Mouse (Mus musculus) gastrocnemius, adult 2 months (tissue): ENCODE data around the gene Clpsl2. TPM values are rescaled to one million over a fixed set of nuclear protein-coding genes. Genes with fewer than 3 reads are reported as not detected.

Experiments
- DNase-seq: peaks from one replicate; pipeline ENCODE4 v3.0.0; 2022
- H3K27ac ChIP-seq: fragments of 200-600 bp; 2 replicates; pipeline ENCODE4 v1.8.1; 2022; ENCODE audit warnings: mild to moderate bottlenecking
- H3K4me3 ChIP-seq: fragments of 200-600 bp; 2 replicates; pipeline ENCODE4 v1.8.1; 2022; ENCODE audit warnings: mild to moderate bottlenecking, moderate library complexity
- CTCF ChIP-seq: fragments of 200-600 bp; IDR thresholded peaks from 2 replicates; pipeline ENCODE4 v1.8.1; 2022; ENCODE audit warnings: antibody characterized with exemption, mild to moderate bottlenecking, moderate library complexity
- intact Hi-C: fragments of 180-260 bp; cut with DNase I; formaldehyde crosslinking; loops from one replicate; pipeline ENCODE4 v1.15.1; 2025
- long read RNA-seq, 2 experiments: library from polyadenylated mRNA; stranded (forward); transcript quantifications; one replicate each; pipeline ENCODE4 v2.0.0; 2021
- total RNA-seq, 2 experiments: library from RNA; stranded (reverse); gene quantifications; 2 replicates each; pipeline ENCODE4 v1.2.3; 2021

The Clpsl2 gene
- not detected for total RNA-seq
- long read RNA-seq, experiment 1: 0 reads
- long read RNA-seq, experiment 2: 0 reads

DNA sequence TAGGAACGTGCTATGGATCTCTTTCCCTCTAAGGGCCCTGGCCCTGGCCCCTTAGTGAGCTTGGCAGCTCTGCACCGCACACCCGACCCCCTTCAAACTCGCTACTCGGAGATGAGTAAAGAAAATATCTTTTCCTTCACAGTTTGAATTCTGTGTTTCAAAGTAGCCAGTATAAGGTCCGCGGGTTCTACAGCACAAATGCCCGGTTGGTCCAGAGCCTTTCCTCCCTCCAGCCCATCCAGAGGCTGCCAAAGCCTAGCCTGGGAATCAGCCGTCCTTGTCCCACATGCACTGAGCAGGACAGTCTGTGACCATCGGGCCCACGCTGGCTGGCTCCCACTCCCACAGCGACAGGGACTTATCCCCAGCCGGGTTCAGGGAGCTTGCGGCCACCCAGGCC is at the start of gene Clpsl2:
Gene Clpsl2, plus strand, starts transcription at position 301 of the 400 bp plus-strand sequence.
- H3K27ac ChIP-seq: no peak within 1 kb of the TSS
- DNase-seq: no peak
- intact Hi-C loops: no loop called here
- H3K4me3 ChIP-seq: no peak within 1 kb of the TSS
- no peak for TF ChIP-seq CTCF

DNA sequence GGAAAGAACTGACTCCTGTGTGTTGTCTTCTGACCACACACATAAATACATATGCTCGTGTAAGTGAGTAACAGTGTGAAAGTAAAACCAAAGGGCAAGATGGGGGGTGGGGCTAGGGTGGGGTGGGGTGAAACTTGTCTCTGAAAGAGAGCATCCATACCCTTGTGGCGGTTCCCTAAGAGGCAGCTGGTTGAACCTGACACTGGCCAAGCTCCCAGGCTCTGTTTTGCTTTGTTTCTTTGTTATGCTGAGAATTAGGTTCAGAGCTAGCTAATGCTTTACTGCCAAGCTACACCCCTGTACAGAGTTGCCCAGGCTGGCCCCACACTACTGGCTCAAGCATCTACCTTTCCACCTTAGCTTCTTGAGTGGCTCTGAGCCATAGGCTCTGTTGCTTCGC is 48.7 kb upstream of the Clpsl2 start:
- TF ChIP-seq CTCF: no peak
- no peak overlapping the region for H3K4me3 ChIP-seq
- no peak overlapping the region for H3K27ac ChIP-seq
- DNase-seq: peak; percentile 3
- intact Hi-C loops: no loop called here

DNA sequence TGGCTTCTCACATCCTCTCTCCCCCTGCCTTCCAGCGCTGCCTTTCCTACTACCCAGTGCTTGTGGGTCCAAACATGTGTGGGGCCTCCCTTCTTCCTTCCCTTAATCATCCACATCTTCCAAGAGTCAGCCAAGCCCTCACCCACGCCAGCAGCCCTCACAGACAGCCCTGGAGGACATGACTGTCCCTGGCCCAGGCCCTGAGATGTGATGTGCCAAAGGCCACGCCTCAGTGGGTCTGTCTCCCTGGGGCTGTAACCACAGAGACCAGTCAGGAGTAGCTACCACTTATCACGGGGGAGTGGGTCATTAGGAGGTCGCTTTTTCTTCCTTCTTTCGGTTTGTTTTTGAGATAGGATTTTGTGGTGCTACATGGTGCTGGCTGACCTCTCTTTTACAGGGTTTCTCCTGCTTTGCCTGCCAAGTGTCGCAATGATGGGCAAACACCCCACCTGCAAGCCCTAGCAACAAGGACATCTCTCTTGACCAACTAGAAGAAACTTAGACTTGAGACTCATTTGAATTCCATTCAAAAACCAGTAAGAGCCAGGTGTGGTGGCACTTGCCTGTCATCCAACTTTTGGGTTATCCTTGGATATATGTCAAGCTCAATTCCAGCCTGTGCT is 46.9 kb upstream of the Clpsl2 start:
- peak; percentile 80 for DNase-seq

DNA sequence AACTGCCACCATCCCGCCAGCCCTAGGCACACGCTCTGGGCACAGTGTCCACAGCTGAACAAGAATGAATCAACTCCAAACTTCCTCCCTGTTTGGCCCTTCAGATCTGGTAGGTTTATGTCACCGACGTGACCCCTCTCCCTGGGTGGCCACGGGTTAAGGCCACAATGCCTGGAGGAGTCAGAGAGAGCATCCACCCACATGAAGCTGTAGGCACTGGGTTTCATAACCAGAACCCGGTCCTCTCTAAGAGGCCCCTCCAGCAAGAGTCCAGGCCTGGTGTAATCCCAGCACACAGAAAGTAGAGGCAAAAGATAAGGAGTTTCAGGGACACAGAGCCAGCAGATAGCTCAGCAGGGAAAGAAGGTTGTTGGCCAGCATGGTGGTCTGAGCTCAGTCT is 45.0 kb upstream of the Clpsl2 start:
- no peak for DNase-seq
- H3K27ac ChIP-seq: no peak overlapping the region
- H3K4me3 ChIP-seq: no peak overlapping the region
- intact Hi-C loops: no loop called here
- TF ChIP-seq CTCF: no peak

More for the DNA sequence above, 46.9 kb upstream of the Clpsl2 start:
- Histone ChIP-seq H3K27ac (peak overlapping the region; percentile 31), H3K4me3 (no peak overlapping the region)
- intact Hi-C loops: no loop called here
- TF ChIP-seq CTCF: no peak

DNA sequence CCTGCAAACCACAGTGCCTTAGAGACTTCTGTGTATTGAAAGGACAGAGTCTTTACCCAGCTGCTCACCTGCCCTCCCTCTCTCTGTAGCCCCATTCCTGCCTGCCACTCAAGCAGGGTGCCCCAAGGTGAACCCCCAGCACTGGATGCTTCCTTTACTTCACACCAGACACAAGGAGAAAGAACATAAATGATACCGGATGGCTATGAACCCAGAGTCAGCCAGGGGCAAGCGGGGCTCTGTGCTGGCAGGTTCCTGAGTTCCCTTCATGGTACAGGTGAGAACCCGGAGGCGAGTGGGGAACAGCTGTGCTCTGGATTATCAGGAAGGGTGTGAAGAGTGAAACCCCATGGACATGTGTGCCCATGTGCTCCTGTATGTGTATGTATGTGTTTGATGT is 43.6 kb upstream of the Clpsl2 start:
- DNase-seq: no peak
- TF ChIP-seq CTCF: no peak
- intact Hi-C loops: no loop called here
- no peak overlapping the region for H3K4me3 ChIP-seq
- H3K27ac ChIP-seq: no peak overlapping the region

DNA sequence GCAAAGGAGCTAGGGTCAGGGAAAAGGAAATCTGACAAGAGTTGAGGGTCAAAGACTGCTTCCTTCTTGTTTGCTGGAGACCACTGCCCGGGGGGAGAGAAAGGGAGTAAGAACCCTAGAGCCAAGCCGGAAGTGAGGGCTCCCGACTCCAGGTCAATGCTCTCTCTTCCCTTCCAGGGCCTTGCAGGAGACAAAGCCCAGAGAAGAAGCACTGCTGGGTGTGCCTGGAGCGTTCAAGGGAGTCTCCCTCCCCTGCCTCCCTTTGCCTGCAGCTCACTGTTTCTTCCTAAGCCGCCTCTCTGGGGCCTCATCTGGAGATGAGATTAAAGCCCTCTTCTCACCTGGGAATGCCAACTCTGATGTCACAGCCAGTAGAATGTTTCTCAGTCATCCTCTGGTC is 42.3 kb upstream of the Clpsl2 start:
- intact Hi-C loops: loop anchor here (2.0 kb wide), 1 partner anchor 18 kb away; no protein-coding TSS in a partner anchor
- no peak overlapping the region for H3K4me3 ChIP-seq
- no peak for TF ChIP-seq CTCF
- H3K27ac ChIP-seq: no peak overlapping the region
- DNase-seq: no peak

DNA sequence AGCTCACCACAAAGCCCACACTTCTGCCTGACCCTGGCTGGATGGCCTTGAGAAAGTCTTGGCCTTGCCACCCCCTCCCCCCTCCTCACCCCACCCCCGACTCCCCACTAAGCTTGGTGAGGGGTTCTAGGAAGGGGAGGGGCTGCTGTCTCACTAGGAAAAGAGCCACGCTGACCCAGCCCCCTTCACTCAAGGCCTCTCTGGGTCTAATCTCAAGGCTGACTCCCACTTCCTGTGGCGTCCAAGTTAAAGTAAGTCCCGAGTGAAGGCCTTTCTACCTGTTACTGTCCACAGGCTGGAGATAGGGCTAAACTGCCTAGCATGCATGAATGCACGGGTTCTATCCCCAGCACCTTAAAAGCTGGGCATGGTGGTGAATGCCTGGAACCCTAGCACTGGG is 41.7 kb upstream of the Clpsl2 start:
- Histone ChIP-seq H3K27ac (0 out of 2 replicates have a peak overlapping the region, but pooled peaks have one; percentile 0), H3K4me3 (no peak overlapping the region)
- no peak for DNase-seq
- intact Hi-C loops: loop anchor here (2.0 kb wide), 1 partner anchor 19 kb away; no protein-coding TSS in a partner anchor
- TF ChIP-seq CTCF: no peak

DNA sequence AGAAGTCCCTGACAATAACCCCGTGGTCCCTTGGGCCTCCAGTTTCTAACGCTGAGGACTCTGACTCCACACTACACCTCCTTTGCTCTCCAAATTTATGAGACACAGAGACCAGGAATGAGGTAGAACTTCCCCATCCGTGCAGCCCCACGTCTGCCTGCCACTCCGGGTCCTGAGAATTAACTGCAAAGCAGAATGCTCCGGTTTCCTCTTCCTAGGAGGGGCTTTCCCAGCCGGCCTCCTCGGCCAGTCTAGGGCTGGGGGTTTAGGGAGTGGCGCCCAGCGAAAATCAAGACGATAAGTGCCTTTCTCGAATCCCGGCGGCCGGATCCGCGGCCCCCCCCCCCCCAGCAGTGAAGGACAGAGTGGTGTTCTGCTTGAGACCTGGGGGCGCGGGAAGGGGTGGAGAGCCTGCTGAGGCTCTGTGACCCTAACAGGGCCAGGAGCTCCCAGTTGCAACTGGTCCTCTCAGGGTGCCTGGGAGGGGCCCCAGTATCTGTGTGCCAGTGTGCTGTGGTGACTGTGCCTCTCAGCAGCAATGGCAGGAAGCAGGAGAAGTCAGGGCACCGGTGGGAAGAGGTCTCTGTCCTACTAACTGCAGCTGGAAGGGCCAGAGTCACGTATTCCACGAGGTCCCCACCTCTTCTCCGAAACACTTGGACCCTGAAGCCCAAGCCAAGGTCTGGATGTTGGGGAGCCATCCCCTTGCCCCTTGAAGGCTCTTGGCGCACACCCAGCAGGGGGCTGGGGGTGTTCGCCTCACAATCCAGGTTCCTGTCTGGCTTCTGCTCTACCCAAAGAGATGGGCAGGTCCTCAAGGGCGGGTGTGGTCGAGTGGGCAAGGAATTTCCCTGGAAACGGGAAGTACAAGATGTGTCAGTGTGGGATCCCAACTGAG is 38.5 kb upstream of the Clpsl2 start:
- TF ChIP-seq CTCF: no peak
- intact Hi-C loops: no loop called here
- H3K4me3 ChIP-seq: peak overlapping the region; percentile 43
- H3K27ac ChIP-seq: peak overlapping the region; percentile 66
- DNase-seq: peak; percentile 41

DNA sequence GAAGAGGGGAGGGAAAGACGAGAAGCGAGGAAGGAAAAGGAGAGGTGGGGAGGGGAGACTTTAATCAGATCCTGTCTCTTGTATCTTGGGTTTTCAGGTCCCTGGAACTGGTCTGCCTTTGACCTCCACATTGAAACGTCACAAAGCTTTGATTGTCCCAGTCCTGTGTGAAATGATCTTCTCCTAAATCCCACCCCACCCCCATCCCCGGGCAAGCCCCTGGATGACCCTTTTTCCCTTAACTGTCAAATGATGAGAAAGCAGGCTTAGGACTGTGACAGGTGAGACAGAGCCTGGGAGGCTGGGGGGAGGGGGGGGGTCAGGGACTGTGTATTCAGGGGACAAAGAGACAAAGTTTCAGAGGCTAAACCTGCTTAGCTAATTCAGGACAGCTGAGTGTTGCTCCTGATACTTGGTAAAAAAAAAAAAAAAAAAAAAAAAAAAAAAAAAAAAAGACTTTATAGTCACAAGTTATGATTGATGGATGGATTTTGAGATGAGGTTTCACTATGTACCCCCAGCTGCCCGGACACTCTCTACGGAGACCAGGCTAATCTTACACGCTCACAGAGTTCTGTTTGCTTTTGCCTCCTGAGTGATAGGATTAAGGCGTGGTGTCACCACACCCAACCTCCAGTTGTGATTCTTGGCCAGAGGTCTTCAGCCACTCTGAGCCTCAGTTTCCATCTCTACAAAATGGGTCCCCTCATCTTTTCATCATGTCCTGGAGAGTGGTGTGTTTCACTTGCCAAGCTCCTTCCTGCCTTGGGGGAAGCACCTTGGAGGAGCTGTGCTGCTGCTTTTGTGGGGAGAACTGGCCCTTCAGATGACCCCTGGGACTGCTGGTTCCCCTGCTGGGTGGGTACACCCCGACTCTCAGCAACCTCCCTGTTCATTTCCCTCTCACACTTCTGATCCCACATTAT is 37.3 kb upstream of the Clpsl2 start:
- TF ChIP-seq CTCF: no peak
- DNase-seq: peak; percentile 45
- peak overlapping the region; percentile 99 for H3K27ac ChIP-seq
- H3K4me3 ChIP-seq: peak overlapping the region; percentile 23
- intact Hi-C loops: loop anchor here (1.0 to 2.0 kb wide), 2 partner anchors 27 to 87 kb away; no protein-coding TSS in a partner anchor

DNA sequence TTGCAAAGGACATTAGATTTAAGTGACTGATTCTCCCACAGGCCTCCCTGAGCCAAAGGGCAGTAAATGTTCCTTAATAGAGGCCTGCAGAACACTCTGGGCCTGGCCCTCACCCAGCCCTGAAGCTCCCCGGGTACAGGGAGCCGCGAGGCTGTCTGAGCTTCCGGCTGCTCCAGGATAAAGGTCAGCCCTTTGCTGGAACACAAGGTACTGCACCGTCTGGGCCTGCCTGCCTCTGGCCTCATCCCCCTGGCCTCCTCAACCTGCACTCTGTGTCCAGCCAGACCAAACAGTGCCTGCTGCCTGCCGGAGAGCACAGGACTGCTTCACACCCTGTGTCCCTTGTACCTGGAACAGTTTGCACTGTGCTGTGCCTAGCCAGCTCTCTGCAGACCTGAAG is 36.5 kb upstream of the Clpsl2 start:
- Histone ChIP-seq H3K4me3 (peak overlapping the region; percentile 23), H3K27ac (peak overlapping the region; percentile 99)
- TF ChIP-seq CTCF: no peak
- intact Hi-C loops: loop anchor here (1.0 to 2.0 kb wide), 2 partner anchors 27 to 88 kb away; no protein-coding TSS in a partner anchor
- peak; percentile 94 for DNase-seq

DNA sequence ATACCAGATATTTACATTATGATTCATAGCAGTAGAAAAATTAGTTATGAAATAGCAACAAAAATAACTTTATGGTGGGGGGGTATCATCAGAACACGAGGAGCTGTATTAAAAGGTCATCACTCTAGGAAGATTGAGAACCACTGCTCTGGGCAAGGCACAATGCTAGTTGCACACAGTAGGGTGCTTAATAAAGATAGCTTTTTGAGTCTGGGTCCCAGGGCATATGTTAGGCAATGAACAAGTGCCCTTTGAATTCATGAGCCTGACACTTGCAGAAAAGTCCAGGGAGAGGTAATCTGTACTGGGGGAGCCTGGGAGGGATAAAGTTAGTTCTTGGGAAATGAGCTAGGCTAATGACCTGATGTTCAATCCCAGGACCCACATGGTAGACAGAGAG is 35.9 kb upstream of the Clpsl2 start:
- no peak for TF ChIP-seq CTCF
- Histone ChIP-seq H3K27ac (peak overlapping the region; percentile 99), H3K4me3 (peak overlapping the region; percentile 6)
- no peak for DNase-seq
- intact Hi-C loops: loop anchor here (2.0 kb wide), 1 partner anchor 89 kb away; no protein-coding TSS in a partner anchor

DNA sequence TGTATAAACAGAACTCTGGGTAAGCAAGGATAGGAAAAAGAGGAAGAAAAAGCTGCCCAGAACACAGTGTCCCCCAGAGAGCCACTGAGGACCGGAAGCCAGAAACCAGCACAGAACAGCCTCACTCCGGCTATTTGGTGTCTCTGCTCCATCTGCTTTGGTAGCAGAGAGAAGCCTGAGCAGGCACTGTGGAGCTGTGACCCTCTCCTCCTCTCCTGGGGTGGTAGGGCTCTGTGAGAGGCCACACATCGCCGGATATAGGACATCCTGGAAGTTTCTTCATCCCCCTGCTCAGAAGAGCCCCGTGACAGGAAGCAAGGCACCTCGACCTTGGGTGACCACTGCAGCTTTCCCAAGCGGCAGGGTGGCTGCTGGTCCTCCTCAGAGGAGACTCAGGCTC is 35.4 kb upstream of the Clpsl2 start:
- no peak for TF ChIP-seq CTCF
- peak; percentile 65 for DNase-seq
- Histone ChIP-seq H3K4me3 (peak overlapping the region; percentile 33), H3K27ac (peak overlapping the region; percentile 99)
- intact Hi-C loops: loop anchor here (2.0 kb wide), 1 partner anchor 89 kb away; no protein-coding TSS in a partner anchor
